Mouse (Mus musculus): ENCODE measurements around the gene Plgrkt.
A peak's percentile ranks its signal among the peaks of the same experiment; 100 is the strongest.

Gene Plgrkt

GRCm38 (mm10) chr19:29350991-29351390, 16.2 kb downstream of the Plgrkt start:
- DNase-seq: no peak

DNA sequence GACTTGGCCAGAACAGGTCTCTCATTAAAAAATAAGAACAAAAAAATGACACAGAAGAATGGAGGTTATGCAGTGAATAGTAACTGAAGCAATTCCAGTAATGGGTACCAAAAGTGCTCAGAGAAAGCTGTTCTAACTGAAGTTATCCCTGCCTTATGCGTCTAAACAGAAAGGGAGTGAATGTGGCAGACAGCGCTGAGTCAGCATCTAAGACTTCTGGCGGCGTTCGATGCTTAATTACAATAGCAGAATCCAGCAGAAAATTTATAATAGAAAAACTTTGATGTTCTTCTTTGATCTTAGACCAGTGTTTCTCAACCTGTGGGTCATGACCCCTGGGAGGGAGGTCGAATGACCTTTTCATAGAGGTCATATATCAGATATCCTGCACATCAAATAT, 21.6 kb downstream of the Plgrkt start:
- DNase-seq: no peak

- DNase-seq: no peak
Observed at GRCm38 (mm10) chr19:29344868-29345267, 22.3 kb downstream of the Plgrkt start.

DNA sequence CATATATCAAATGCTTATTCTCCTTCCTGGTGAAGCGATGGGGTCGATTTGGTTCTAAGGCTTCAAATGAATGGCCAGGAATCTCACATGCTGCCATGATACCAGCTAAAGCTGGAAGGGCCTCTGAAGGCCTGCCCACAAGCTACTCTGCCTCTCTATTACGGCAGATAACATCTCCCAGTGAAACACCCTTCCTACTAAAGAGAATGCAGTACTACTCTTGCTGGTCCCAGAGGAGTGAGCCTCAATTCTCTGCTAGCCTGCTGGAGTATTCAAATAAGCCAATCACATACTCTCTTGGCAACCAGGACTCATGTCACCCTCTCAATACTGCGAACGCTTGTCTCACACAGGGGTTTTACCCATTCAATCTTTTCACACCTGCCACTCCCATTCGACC, 24.9 kb downstream of the Plgrkt start:
- DNase-seq: no peak

GRCm38 (mm10) chr19:29341029-29341428, 26.2 kb downstream of the Plgrkt start:
- DNase-seq: no peak

DNA sequence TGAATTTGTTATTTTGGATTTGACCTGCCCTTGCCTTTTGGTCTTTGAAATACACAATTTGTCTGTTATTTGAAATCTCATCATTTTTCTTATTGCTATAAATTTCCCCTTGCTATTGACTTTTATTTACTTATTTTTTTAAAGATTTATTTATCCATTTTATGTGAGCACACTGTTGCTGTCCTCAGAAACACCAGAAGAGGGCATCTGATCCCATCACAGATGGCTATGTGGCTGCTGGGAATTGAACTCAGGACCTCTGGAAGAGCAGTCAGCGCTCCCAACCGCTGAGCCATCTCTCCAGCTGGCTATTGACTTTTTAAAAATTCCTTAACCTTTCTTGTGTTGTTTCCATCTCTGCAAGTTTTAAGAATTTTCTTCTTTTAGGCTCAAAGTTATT, 30.6 kb downstream of the Plgrkt start:
- DNase-seq: no peak

DNA sequence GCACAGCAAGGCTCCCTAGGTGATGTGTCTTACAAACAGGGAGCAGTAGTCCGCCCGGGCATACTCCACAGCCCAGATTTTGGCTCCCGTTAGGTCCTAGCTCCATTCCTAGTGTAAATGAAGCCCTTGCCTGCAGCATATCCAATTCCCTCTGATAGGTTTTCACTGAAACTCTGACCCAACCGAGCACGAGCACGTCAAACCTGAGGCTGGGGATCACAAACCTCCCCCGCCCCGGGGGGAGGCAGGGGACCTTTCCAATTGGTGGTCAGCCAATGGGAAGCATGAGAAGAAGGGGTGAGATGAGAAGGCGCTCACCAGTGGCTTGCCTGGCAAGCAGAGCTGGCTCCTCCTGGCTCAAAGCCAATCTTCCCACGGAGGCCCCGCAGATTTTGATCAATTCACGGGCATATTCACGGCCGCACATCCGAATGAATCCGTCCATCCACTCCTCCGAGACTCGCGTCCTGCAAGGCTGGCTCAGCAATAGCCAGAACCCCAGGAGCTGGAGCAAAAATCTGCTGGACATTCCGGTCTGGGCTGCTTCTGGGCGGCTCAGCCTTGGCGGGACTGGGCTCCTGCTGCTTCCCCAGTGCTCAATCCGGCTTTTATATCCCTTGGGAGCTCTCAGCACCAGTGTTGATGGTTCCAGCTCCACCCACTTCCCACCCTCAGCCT, 33.0 kb downstream of the Plgrkt start, which contains the start of gene Rln1:
Rln1 (minus strand) TSS at position 603 of the 678 bp plus-strand sequence.
- peak; percentile 28 to 38 for DNase-seq

GRCm38 (mm10) chr19:29326822-29327552, 40.2 kb downstream of the Plgrkt start:
- no peak for DNase-seq

GRCm38 (mm10) chr19:29326396-29326795, 40.8 kb downstream of the Plgrkt start:
- no peak for DNase-seq

- DNase-seq: no peak
Observed at GRCm38 (mm10) chr19:29325852-29326180, 41.4 kb downstream of the Plgrkt start.

GRCm38 (mm10) chr19:29325053-29325851, 41.9 kb downstream of the Plgrkt start, which contains the start of gene Insl6:
Gene Insl6 (minus strand): TSS chr19:29325356.
- peak; percentile 24 to 56 for DNase-seq

DNA sequence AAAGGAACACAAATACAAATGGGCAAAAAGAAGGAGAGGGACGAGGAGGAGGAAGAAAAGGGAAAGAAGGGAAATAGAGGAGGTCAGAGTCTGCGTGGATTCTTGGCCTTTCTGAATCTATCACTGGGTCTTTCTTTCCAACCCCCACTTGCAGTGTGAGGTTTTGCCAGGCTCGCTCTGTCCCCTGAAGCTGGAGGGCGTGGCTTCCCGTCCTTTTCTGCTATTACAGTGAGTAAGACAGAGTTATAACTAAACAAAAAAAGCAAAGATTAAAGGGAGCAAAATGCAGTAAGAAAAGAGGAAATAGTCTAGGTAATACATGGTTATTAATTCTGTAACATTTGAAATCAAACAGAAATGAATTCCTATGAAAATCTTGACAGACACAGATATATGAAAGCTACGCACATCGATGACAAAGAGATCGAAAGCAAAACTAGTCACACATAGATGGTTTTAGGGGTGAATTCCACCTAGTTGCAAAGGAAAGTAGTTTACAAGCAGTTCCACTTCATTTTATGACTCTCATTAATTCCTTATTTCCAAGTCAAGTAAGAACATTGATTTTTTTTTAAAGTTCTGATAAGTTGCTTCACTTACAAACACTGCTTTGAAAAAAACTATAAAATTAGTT, 43.7 kb downstream of the Plgrkt start:
- DNase-seq: no peak

- no peak for DNase-seq
Observed at GRCm38 (mm10) chr19:29312661-29313060, 54.5 kb downstream of the Plgrkt start.

GRCm38 (mm10) chr19:29311791-29312190, 55.4 kb downstream of the Plgrkt start:
- DNase-seq: no peak

DNA sequence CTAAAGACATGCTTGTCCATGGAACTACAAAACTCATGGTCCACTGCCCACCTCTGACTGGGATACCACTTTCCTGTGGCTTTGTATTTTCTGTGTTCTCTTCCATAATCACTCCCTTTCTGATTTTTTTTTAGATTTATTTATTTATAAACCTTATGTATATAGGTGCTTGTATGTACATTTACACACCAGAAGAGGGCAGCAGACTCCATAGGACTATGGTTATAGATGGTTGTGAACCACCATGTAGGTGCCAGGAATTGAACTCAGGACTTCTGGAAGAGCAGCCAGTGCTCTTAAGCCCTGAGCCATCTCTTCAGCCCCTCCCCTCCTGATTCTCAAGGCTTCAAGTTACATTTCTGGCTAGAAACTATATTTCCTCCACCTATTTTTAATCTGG, 58.4 kb downstream of the Plgrkt start:
- no peak for DNase-seq

DNA sequence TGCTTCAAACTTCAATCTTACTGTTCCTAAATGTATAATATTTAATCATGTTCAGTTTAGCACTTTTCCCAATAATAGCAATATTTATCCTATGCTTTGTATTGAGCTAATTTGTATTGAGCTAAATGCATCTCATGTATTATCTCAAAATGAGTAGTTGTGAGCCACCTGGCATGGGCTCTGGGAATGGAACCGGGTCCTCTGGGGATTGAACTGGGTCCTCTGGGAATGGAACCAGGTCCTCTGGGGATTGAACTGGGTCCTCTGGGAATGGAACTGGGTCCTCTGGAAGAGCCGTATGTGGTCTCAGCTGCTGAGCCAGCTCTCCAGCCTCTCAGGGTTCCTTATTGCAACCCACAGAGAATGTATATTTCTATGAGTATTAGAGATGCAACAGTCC, 65.1 kb downstream of the Plgrkt start:
- DNase-seq: no peak

- DNase-seq: no peak
Observed at GRCm38 (mm10) chr19:29300919-29301318, 66.3 kb downstream of the Plgrkt start.
